Mouse (Mus musculus) brain, embryonic 14.5 days (tissue): ENCODE results near the gene H2afv.

Source experiments
- CTCF ChIP-seq: fragments of 200-500 bp; IDR thresholded peaks from 2 replicates; pipeline ENCODE4 v1.5.1; 2012; ENCODE audit warnings: inconsistent platforms, mild to moderate bottlenecking, moderate library complexity, borderline replicate concordance; ENCODE audit not compliant: insufficient read depth, insufficient read length; ENCODE audit errors: extremely low read depth
- POLR2A ChIP-seq: fragments of 200-500 bp; IDR thresholded peaks from 2 replicates; pipeline ENCODE4 v1.6.1; 2012; ENCODE audit warnings: mild to moderate bottlenecking, inconsistent platforms, borderline replicate concordance; ENCODE audit not compliant: poor library complexity, insufficient read depth, insufficient read length, severe bottlenecking; ENCODE audit errors: extremely low read depth

DNA sequence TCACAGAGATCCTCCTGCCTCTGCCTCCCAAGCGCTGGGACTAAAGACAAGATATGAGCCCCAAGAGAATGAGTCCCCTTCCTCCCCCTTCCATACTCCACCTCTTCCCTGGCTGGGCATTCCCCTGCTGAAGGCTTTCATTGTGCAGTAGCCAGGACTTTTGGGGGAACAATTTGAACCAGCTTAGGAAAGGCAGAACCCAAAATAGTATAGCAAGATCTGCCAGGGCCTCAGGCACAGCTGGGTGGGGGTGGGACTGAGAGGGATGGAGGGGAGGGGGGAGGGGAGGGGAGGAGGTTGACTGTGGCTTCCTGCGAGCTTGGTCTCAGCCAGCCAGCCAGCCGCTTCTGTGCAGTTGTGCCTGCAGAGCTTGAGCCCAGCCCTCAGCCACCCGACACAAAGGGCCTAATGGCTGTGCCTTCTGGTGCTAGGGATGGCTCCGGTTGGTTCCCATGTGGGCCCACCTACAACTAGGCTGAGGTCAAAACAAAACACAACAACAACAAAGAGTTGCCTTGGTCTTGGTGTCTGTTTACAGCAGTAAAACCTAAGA, 34.1 kb downstream of the H2afv start:
- TF ChIP-seq CTCF (no peak), POLR2A (no peak)
